Mouse (Mus musculus): Measurements from ENCODE around the gene Itsn1. TPM values are rescaled to one million over a fixed set of nuclear protein-coding genes. Genes with fewer than 3 reads are reported as not detected.

Itsn1 gene
- polyA plus RNA-seq, 1 experiment from 2014 or later, result 56.5 TPM

GRCm38 (mm10) chr16:91740184-91740917 is 11.3 kb downstream of the Itsn1 start:
- 66% methylated on average over 8 of the region's 8 CpGs for WGBS
- Histone ChIP-seq H3K27me3 (ENCODE audit: control insufficient read depth, insufficient read depth, low read length) (no peaks in the 10 kb centered on the region), H3K9ac (replicated peaks; ENCODE audit: low read depth, low read length) (no peak overlapping the region), H3K9me3 (ENCODE audit: control insufficient read depth, low read length) (no peaks in the 10 kb centered on the region), H3K4me1 (ENCODE audit: control insufficient read depth, insufficient read depth, low read length) (peaks cover 27% of the 10 kb centered on the region), H3K27ac (ENCODE audit: low read depth, low read length) (0 out of 2 replicates have a peak overlapping the region, but pooled peaks have one; percentile 22), H3K36me3 (ENCODE audit: control insufficient read depth, insufficient read depth, low read length) (no peaks in the 10 kb centered on the region), H3K4me2 (ENCODE audit: low read depth, low read length) (no peak overlapping the region), H3K4me3 (ENCODE audit: low read depth, low read length) (no peak overlapping the region)
- ATAC-seq (ENCODE audit: low read depth), result no peak

DNA sequence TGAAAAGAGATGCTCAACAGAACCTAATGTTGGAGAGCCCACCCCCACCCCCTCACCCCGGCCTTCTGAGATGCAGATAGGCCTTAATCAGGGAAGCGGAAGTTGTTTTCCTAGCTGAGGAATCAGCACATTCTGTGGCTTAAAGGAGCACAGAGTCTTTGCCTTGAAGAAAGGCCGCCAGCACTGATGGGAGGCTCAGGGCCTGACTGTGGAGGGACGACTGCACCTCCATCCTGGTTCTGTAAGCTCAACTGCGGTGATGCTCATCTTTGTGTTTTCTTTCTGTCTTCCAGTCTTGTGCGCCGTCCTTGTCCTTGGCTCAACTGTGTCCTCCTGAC is 11.8 kb downstream of the Itsn1 start:
- 0 out of 2 replicates have a peak overlapping the region, but pooled peaks have one; percentile 22 for H3K27ac ChIP-seq (ENCODE audit: low read depth, low read length)
- WGBS, result 58% methylated on average over 7 of the region's 7 CpGs
- H3K9me3 ChIP-seq (ENCODE audit: control insufficient read depth, low read length), result no peaks in the 10 kb centered on the region
- no peak for ATAC-seq (ENCODE audit: low read depth)
- peaks cover 24% of the 10 kb centered on the region for H3K4me1 ChIP-seq (ENCODE audit: control insufficient read depth, insufficient read depth, low read length)
- H3K4me2 ChIP-seq (ENCODE audit: low read depth, low read length), result no peak overlapping the region
- H3K4me3 ChIP-seq (ENCODE audit: low read depth, low read length), result no peak overlapping the region
- no peak overlapping the region for H3K9ac ChIP-seq (replicated peaks; ENCODE audit: low read depth, low read length)
- no peaks in the 10 kb centered on the region for H3K27me3 ChIP-seq (ENCODE audit: control insufficient read depth, insufficient read depth, low read length)
- H3K36me3 ChIP-seq (ENCODE audit: control insufficient read depth, insufficient read depth, low read length), result no peaks in the 10 kb centered on the region

GRCm38 (mm10) chr16:91743055-91743454 is 14.0 kb downstream of the Itsn1 start:
- WGBS, result 83% methylated on average over 7 of the region's 7 CpGs
- H3K27me3 ChIP-seq (ENCODE audit: control insufficient read depth, insufficient read depth, low read length), result no peaks in the 10 kb centered on the region
- ATAC-seq (ENCODE audit: low read depth), result no peak
- H3K4me3 ChIP-seq (ENCODE audit: low read depth, low read length), result no peak overlapping the region
- H3K27ac ChIP-seq (ENCODE audit: low read depth, low read length), result no peak overlapping the region
- H3K4me2 ChIP-seq (ENCODE audit: low read depth, low read length), result no peak overlapping the region
- peaks cover 19% of the 10 kb centered on the region for H3K4me1 ChIP-seq (ENCODE audit: control insufficient read depth, insufficient read depth, low read length)
- no peaks in the 10 kb centered on the region for H3K9me3 ChIP-seq (ENCODE audit: control insufficient read depth, low read length)
- no peaks in the 10 kb centered on the region for H3K36me3 ChIP-seq (ENCODE audit: control insufficient read depth, insufficient read depth, low read length)
- H3K9ac ChIP-seq (replicated peaks; ENCODE audit: low read depth, low read length), result no peak overlapping the region

DNA sequence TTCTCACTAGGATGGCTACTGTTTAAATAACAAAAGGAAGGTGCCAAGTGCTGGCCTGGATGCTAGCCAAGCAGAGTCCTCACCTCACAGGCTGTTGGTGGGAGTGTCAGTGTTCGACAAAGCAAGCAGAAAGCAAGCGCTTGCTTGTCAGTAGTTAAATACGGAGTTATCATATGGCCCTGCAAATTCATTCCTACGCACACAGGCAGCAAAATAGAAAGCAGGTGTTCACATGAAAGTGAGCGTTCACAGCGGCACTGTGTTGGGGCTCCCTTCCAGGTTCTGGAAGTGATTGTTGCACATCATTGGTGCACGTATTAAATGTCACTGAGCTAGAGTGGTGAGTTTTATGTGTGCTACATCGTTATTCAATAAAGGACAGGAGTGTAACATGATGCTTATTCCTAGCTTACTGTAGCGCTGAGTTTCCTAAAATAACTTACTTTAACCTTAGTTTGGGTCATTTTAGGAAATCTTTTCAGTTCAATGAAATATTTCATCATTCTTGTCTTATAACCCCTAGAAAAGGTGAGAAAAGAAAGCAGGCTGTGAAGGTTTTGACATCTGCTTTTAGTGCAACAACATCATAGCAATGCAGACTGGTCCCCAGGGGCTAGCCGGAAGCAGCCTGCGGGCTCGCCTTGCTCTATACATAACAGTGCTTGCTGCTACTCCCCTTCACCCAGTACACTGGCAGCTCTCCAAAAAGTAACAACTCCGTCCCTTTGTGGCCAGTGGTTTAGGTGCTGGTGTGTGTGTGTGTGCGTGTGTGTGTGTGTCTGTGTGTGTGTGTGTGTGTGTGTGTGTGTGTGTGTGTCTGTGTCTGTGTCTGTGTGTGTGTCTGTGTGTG is 17.2 kb downstream of the Itsn1 start:
- WGBS, result 51% methylated on average over 14 of the region's 14 CpGs
- Histone ChIP-seq H3K27ac (ENCODE audit: low read depth, low read length) (no peak overlapping the region), H3K9me3 (ENCODE audit: control insufficient read depth, low read length) (no peaks in the 10 kb centered on the region), H3K4me1 (ENCODE audit: control insufficient read depth, insufficient read depth, low read length) (peaks cover 14% of the 10 kb centered on the region), H3K4me2 (ENCODE audit: low read depth, low read length) (no peak overlapping the region), H3K4me3 (ENCODE audit: low read depth, low read length) (no peak overlapping the region), H3K27me3 (ENCODE audit: control insufficient read depth, insufficient read depth, low read length) (no peaks in the 10 kb centered on the region), H3K36me3 (ENCODE audit: control insufficient read depth, insufficient read depth, low read length) (no peaks in the 10 kb centered on the region), H3K9ac (replicated peaks; ENCODE audit: low read depth, low read length) (no peak overlapping the region)
- ATAC-seq (ENCODE audit: low read depth), result peak; percentile 60; the same call in 1 of the 2 replicates

DNA sequence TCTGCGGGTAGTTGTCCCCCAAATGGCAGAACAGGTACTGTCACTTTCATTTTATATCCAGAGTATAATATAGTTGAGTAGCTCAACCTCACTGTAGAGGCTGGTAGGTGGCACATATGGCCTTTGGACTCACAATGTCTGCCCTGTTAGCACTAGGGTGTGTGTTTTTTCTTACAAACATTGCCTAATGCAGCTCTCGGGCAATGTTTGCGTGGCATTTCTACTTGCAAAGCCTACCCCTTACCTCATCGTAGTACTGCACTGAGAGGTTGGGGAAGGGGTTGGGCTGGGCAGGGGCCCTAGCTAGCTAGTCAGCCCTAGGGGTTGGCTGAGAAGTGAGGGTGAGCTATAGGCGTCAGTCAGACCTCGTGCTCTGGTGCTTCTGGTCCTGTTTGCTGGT is 18.5 kb downstream of the Itsn1 start:
- WGBS, result 95% methylated on average over 6 of the region's 6 CpGs
- Histone ChIP-seq H3K27ac (ENCODE audit: low read depth, low read length) (no peak overlapping the region), H3K9ac (replicated peaks; ENCODE audit: low read depth, low read length) (no peak overlapping the region), H3K4me1 (ENCODE audit: control insufficient read depth, insufficient read depth, low read length) (peaks cover 14% of the 10 kb centered on the region), H3K4me2 (ENCODE audit: low read depth, low read length) (no peak overlapping the region), H3K4me3 (ENCODE audit: low read depth, low read length) (no peak overlapping the region), H3K9me3 (ENCODE audit: control insufficient read depth, low read length) (no peaks in the 10 kb centered on the region), H3K27me3 (ENCODE audit: control insufficient read depth, insufficient read depth, low read length) (no peaks in the 10 kb centered on the region), H3K36me3 (ENCODE audit: control insufficient read depth, insufficient read depth, low read length) (no peaks in the 10 kb centered on the region)
- no peak for ATAC-seq (ENCODE audit: low read depth)

DNA sequence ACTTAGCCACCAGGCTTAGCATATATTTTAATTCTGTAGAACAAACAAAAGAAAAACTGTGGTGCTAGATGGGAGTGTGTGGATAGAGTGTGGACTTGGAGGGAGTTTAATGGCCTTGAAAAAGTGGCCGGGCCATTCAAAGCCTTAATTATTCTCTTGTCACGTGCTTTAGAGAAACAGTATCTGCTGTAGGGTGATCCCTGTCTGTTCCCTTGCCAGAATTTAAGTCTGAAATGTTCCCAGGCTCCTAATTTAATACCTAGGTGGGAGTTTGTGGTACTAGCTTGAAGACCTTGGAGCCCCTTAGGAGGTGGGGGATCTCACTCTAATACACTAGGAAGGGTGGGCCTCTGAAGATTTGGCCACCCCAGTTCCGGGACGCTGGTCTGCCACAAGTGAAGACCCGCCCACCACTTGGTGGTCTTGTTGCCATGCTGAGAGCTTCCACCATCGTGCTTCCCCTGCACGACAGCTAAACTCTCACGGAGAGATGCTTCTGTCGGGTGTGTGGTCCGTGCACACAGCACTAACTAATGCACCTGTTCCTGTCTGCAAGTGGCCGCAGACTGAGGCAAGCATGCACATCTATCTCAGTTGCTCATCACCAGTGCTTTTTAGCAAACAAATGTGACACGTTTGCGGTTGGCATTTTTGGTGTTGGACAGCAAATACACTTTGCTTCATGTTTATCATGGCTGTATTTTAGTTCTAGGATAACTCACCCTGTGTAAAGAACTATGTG is 22.7 kb downstream of the Itsn1 start:
- no peaks in the 10 kb centered on the region for H3K27me3 ChIP-seq (ENCODE audit: control insufficient read depth, insufficient read depth, low read length)
- H3K4me3 ChIP-seq (ENCODE audit: low read depth, low read length), result no peak overlapping the region
- no peak for ATAC-seq (ENCODE audit: low read depth)
- H3K9me3 ChIP-seq (ENCODE audit: control insufficient read depth, low read length), result no peaks in the 10 kb centered on the region
- no peaks in the 10 kb centered on the region for H3K36me3 ChIP-seq (ENCODE audit: control insufficient read depth, insufficient read depth, low read length)
- no peak overlapping the region for H3K9ac ChIP-seq (replicated peaks; ENCODE audit: low read depth, low read length)
- no peaks in the 10 kb centered on the region for H3K4me1 ChIP-seq (ENCODE audit: control insufficient read depth, insufficient read depth, low read length)
- no peak overlapping the region for H3K27ac ChIP-seq (ENCODE audit: low read depth, low read length)
- no peak overlapping the region for H3K4me2 ChIP-seq (ENCODE audit: low read depth, low read length)
- whole genome bisulfite sequencing, result 71% methylated on average over 13 of the region's 13 CpGs

DNA sequence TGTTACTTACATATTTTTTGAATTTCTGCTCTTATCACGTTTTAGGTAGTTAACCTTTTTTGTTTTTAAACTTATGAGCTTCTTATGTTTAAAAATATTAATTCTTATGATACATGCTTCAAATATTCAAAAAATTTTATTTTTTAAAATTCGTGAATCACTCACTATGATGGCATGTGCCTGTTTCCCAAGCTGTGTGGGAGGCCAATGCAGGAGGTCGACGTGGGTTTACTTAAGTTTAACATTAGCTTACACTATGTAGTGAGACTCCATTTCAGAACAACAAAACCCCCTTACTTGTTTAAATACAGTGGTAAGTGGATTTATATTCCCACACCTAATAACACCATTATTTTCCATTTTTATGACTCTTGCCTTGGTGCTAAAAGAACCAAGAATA is 24.5 kb downstream of the Itsn1 start:
- WGBS, result 90% methylated on average over 4 of the region's 4 CpGs
- Histone ChIP-seq H3K9ac (replicated peaks; ENCODE audit: low read depth, low read length) (no peak overlapping the region), H3K4me3 (ENCODE audit: low read depth, low read length) (no peak overlapping the region), H3K4me1 (ENCODE audit: control insufficient read depth, insufficient read depth, low read length) (no peaks in the 10 kb centered on the region), H3K9me3 (ENCODE audit: control insufficient read depth, low read length) (no peaks in the 10 kb centered on the region), H3K27me3 (ENCODE audit: control insufficient read depth, insufficient read depth, low read length) (no peaks in the 10 kb centered on the region), H3K36me3 (ENCODE audit: control insufficient read depth, insufficient read depth, low read length) (no peaks in the 10 kb centered on the region), H3K4me2 (ENCODE audit: low read depth, low read length) (no peak overlapping the region), H3K27ac (ENCODE audit: low read depth, low read length) (no peak overlapping the region)
- no peak for ATAC-seq (ENCODE audit: low read depth)

DNA sequence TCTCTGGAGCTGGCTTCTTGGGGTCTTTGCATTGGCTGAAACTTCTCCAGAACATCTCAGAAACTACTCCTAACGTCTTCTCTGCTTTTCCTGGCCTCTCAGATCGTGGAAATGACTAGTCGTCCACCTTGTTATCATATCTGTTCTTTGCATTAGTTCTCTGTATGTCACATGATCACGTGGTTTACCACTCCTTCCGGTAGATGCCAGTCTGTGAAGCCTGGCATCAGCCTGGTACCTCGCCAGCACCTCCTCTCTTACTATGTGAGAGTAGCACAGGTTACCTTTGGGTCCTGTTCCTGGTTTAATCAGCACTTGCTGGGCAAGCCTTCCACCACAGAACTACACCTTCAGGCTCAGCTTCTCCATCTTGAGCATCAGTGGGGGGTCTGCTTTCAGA is 25.9 kb downstream of the Itsn1 start:
- no peak overlapping the region for H3K9ac ChIP-seq (replicated peaks; ENCODE audit: low read depth, low read length)
- H3K36me3 ChIP-seq (ENCODE audit: control insufficient read depth, insufficient read depth, low read length), result no peaks in the 10 kb centered on the region
- H3K9me3 ChIP-seq (ENCODE audit: control insufficient read depth, low read length), result no peaks in the 10 kb centered on the region
- H3K4me3 ChIP-seq (ENCODE audit: low read depth, low read length), result no peak overlapping the region
- H3K4me1 ChIP-seq (ENCODE audit: control insufficient read depth, insufficient read depth, low read length), result no peaks in the 10 kb centered on the region
- WGBS, result 93% methylated on average over 6 of the region's 6 CpGs
- no peaks in the 10 kb centered on the region for H3K27me3 ChIP-seq (ENCODE audit: control insufficient read depth, insufficient read depth, low read length)
- ATAC-seq (ENCODE audit: low read depth), result no peak
- H3K4me2 ChIP-seq (ENCODE audit: low read depth, low read length), result no peak overlapping the region
- no peak overlapping the region for H3K27ac ChIP-seq (ENCODE audit: low read depth, low read length)

- no peak for ATAC-seq (ENCODE audit: low read depth)
- no peaks in the 10 kb centered on the region for H3K36me3 ChIP-seq (ENCODE audit: control insufficient read depth, insufficient read depth, low read length)
- 71% methylated on average over 9 of the region's 9 CpGs for WGBS
- peaks cover 30% of the 10 kb centered on the region for H3K4me1 ChIP-seq (ENCODE audit: control insufficient read depth, insufficient read depth, low read length)
- no peaks in the 10 kb centered on the region for H3K9me3 ChIP-seq (ENCODE audit: control insufficient read depth, low read length)
- H3K4me2 ChIP-seq (ENCODE audit: low read depth, low read length), result no peak overlapping the region
- no peak overlapping the region for H3K4me3 ChIP-seq (ENCODE audit: low read depth, low read length)
- no peaks in the 10 kb centered on the region for H3K27me3 ChIP-seq (ENCODE audit: control insufficient read depth, insufficient read depth, low read length)
- H3K27ac ChIP-seq (ENCODE audit: low read depth, low read length), result no peak overlapping the region
- no peak overlapping the region for H3K9ac ChIP-seq (replicated peaks; ENCODE audit: low read depth, low read length)
Observed at GRCm38 (mm10) chr16:91761202-91761601, 32.1 kb downstream of the Itsn1 start.
